Mouse (Mus musculus) CH12.LX (cell line): ENCODE results near the gene Hk1. TPM values are rescaled to one million over a fixed set of nuclear protein-coding genes. Genes with fewer than 3 reads are reported as not detected.

Source experiments
- DNase-seq: peaks from one replicate; pipeline ENCODE4 v3.0.0-alpha.2; 2013; ENCODE audit errors: extremely low read depth
- H3K27ac ChIP-seq: 2 replicates; pipeline ENCODE4 v1.5.1; 2012; ENCODE audit warnings: low read depth, mild to moderate bottlenecking, control low read depth, moderate library complexity; ENCODE audit not compliant: insufficient read depth
- H3K27me3 ChIP-seq: replicated peaks from 2 replicates; pipeline ENCODE3; 2012; ENCODE audit warnings: inconsistent platforms
- H3K36me3 ChIP-seq, 2 experiments: replicated peaks in 1 of 2; 2 replicates each; pipeline versions ENCODE3 to v1.6.1; 2012; ENCODE audit warnings: inconsistent platforms in 1 of 2, low read length in 1 of 2, mild to moderate bottlenecking in 1 of 2, mixed read lengths in 1 of 2, moderate library complexity in 1 of 2; ENCODE audit not compliant: control insufficient read depth in 1 of 2, insufficient read depth in 1 of 2
- H3K4me1 ChIP-seq, 2 experiments: 2 replicates each; pipeline ENCODE4 v1.6.1; 2012; ENCODE audit warnings: inconsistent platforms in 1 of 2, moderate library complexity in 1 of 2; ENCODE audit not compliant: insufficient read depth in 2 of 2, control insufficient read depth in 1 of 2
- H3K4me2 ChIP-seq: 2 replicates; pipeline ENCODE4 v1.6.1; 2012; ENCODE audit warnings: low read depth, mild to moderate bottlenecking, control low read depth; ENCODE audit not compliant: poor library complexity, insufficient read depth, severe bottlenecking
- H3K4me3 ChIP-seq, 3 experiments: fragments of 150-350 bp in 1 of 3; sonication (generic) in 1 of 3; replicated peaks in 1 of 3; 2 replicates each; pipeline versions ENCODE3 to v1.5.1; 2011 to 2012; ENCODE audit warnings: low read depth in 2 of 3, low read length in 2 of 3, mild to moderate bottlenecking in 2 of 3, moderate library complexity in 2 of 3, control low read depth in 1 of 3, improper control_type of control experiment in 1 of 3, inconsistent platforms in 1 of 3, mixed read lengths in 1 of 3; ENCODE audit not compliant: poor library complexity in 1 of 3
- H3K79me2 ChIP-seq: replicated peaks from 2 replicates; pipeline ENCODE4 v1.6.1; 2012; ENCODE audit warnings: mild to moderate bottlenecking, moderate library complexity; ENCODE audit not compliant: control insufficient read depth, poor library complexity, insufficient read depth, severe bottlenecking; ENCODE audit errors: extremely low read depth
- H3K9ac ChIP-seq: 2 replicates; pipeline ENCODE4 v1.6.1; 2012; ENCODE audit warnings: low read depth, mild to moderate bottlenecking, control low read depth, moderate library complexity; ENCODE audit not compliant: insufficient read depth
- H3K9me3 ChIP-seq: replicated peaks from 2 replicates; pipeline ENCODE3; 2012; ENCODE audit warnings: low read length, inconsistent platforms, mixed read lengths
- CTCF ChIP-seq, 2 experiments: IDR thresholded peaks in 1 of 2; conservative IDR thresholded peaks in 1 of 2; 2 replicates each; pipeline ENCODE4 v1.5.1; 2011 to 2012; ENCODE audit warnings: low read depth in 2 of 2, low read length in 2 of 2, improper control_type of control experiment in 1 of 2, inconsistent platforms in 1 of 2, mild to moderate bottlenecking in 1 of 2, moderate library complexity in 1 of 2
- ELF1 ChIP-seq: IDR thresholded peaks from 2 replicates; pipeline ENCODE4 v1.6.1; 2014; ENCODE audit warnings: low read depth, mild to moderate bottlenecking, inconsistent platforms, low read length, improper control_type of control experiment
- ETS1 ChIP-seq: conservative IDR thresholded peaks from 2 replicates; pipeline ENCODE4 v1.6.1; 2012; ENCODE audit warnings: low read depth, mild to moderate bottlenecking, inconsistent platforms, low read length, improper control_type of control experiment, moderate library complexity
- GABPA ChIP-seq: IDR thresholded peaks from 2 replicates; pipeline ENCODE4 v1.6.1; 2012; ENCODE audit warnings: low read depth, low read length, improper control_type of control experiment, inconsistent platforms; ENCODE audit not compliant: insufficient replicate concordance
- KAT2A ChIP-seq: IDR thresholded peaks from 2 replicates; pipeline ENCODE4 v1.6.1; 2012; ENCODE audit warnings: low read length, improper control_type of control experiment, inconsistent platforms; ENCODE audit not compliant: insufficient replicate concordance
- MAFK ChIP-seq: IDR thresholded peaks from 2 replicates; pipeline ENCODE4 v1.6.1; 2011; ENCODE audit warnings: low read length, improper control_type of control experiment; ENCODE audit not compliant: insufficient replicate concordance
- MXI1 ChIP-seq: IDR thresholded peaks from 2 replicates; pipeline ENCODE4 v1.6.1; 2011; ENCODE audit warnings: mild to moderate bottlenecking, low read depth, low read length, improper control_type of control experiment
- NELFE ChIP-seq: IDR thresholded peaks from 2 replicates; pipeline ENCODE4 v1.6.1; 2011; ENCODE audit warnings: low read depth, low read length, improper control_type of control experiment
- NRF1 ChIP-seq: IDR thresholded peaks from 2 replicates; pipeline ENCODE4 v1.6.1; 2014; ENCODE audit warnings: low read depth, mild to moderate bottlenecking, inconsistent platforms, low read length, improper control_type of control experiment, moderate library complexity
- RAD21 ChIP-seq: IDR thresholded peaks from 2 replicates; pipeline ENCODE4 v1.6.1; 2011; ENCODE audit warnings: low read depth, mild to moderate bottlenecking, low read length, improper control_type of control experiment, moderate library complexity
- SMC3 ChIP-seq: IDR thresholded peaks from 2 replicates; pipeline ENCODE4 v1.6.1; 2011; ENCODE audit warnings: low read depth, low read length, improper control_type of control experiment
- USF1 ChIP-seq: IDR thresholded peaks from 2 replicates; pipeline ENCODE4 v1.6.1; 2014; ENCODE audit warnings: low read depth, mild to moderate bottlenecking, inconsistent platforms, low read length, improper control_type of control experiment
- ZC3H11A ChIP-seq: IDR thresholded peaks from 2 replicates; pipeline ENCODE4 v1.6.1; 2012; ENCODE audit warnings: low read depth, mild to moderate bottlenecking, inconsistent platforms, low read length, improper control_type of control experiment
- ZNF384 ChIP-seq: IDR thresholded peaks from 2 replicates; pipeline ENCODE4 v1.6.1; 2012; ENCODE audit warnings: low read depth, low read length, improper control_type of control experiment, inconsistent platforms
- dilution Hi-C: fragments of 300-500 bp; cut with MboI; formaldehyde crosslinking; loops from 2 replicates; pipeline ENCODE4 v1.14.3; 2020; ENCODE audit warnings: low sequenced_read_pairs; ENCODE audit not compliant: extremely low pct_unique_long_range_greater_than_20kb, extremely low pct_ligation_motif_present
- in situ Hi-C: fragments of 300-500 bp; cut with MboI; formaldehyde crosslinking; loops from 3 replicates; pipeline ENCODE4 v1.14.3; 2019; ENCODE audit warnings: low sequenced_read_pairs, low pct_ligation_motif_present, low pct_unique_long_range_greater_than_20kb, mixed read lengths
- polyA plus RNA-seq: library from polyadenylated mRNA; unstranded; fragments of >175 nt; gene quantifications from 2 replicates; pipeline ENCODE4 v1.2.1, GENCODE M21; 2012; ENCODE audit warnings: low read depth; ENCODE audit not compliant: insufficient read length
- total RNA-seq, 2 experiments: library from RNA; depleted of rRNA; stranded (reverse); fragments of 300-350 nt in 1 of 2; fragments of >200 nt in 1 of 2; gene quantifications; 2 replicates each; pipeline ENCODE4 v1.2.3; 2012 to 2014

Gene Hk1
- total and polyA plus RNA-seq, 3 experiments: 9.3 to 30.1 (median 23.4) TPM

DNA sequence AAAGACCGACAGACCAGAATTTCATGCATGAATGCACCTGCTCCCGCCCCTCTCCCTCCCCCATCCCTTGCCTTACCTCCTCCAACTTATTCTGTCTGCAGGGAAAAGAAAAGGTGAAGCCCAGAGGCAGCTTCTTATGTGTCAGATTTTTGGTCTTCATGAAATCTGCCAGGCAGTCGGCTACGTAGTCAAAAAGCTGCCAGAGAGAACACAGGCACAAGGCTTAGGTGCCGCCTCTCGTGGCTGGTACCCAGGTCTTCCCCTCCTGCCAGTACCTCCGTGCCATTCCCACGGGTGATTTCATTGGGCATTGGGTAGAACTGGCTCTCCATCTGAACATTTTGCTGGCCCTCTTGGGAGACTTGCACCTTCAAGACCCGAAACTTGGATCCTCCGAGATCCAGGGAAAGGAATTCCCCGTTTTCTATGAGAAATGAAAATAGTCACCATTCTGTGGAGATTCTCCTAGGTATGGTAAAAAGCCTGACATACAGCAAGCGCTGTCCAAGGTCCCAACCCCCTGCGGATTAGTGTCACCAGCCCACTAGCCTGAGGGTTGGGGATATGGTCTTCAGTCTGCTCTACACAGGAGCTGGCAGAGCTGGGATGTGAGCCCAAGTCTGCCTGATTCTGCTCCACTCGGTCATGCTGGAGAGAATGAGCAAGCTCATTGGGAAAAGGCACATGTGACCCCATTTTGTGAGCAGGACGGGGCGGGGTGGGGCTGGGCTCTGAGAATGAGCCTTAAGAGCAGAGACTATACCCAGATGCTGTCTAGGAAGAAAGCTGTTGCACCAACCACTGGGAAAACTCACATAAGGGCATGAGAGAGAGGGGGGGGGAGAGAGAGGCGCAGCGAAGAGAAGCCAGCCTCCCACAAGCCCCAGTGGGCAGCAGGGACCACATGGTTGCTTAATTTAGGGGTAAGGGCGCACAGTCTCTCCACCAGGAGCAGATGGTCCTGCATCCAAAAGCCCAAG is 32.0 kb upstream of the Hk1 start:
- H3K27me3 ChIP-seq: peaks cover 77% of the 10 kb centered on the region
- no peak for TF ChIP-seq NELFE
- TF ChIP-seq ETS1: no peak
- TF ChIP-seq ZNF384: no peak
- TF ChIP-seq GABPA: no peak
- no peak for TF ChIP-seq CTCF (conservative IDR thresholded peaks at IDR 0.05 in 1 of 2, IDR thresholded peaks at IDR 0.05 in 1 of 2; ENCODE audit: low read depth in 2 of 2, low read length in 2 of 2)
- TF ChIP-seq USF1: no peak
- no peak for TF ChIP-seq MXI1
- TF ChIP-seq MAFK: no peak
- TF ChIP-seq ZC3H11A: no peak
- TF ChIP-seq ELF1: no peak
- TF ChIP-seq KAT2A: no peak
- TF ChIP-seq, all 38 proteins: peak for 0
- H3K9me3 ChIP-seq: no peaks in the 10 kb centered on the region
- H3K27ac ChIP-seq: no peak overlapping the region
- DNase-seq: no peak
- peaks cover 0 to 5% of the 10 kb centered on the region in 2 experiments; a peak in 2 of 4 replicates for H3K4me1 ChIP-seq
- in situ Hi-C loops (no loop called here), dilution Hi-C loops (no loop called here)
- no peak overlapping the region for H3K9ac ChIP-seq
- no peaks in the 10 kb centered on the region for H3K36me3 ChIP-seq
- no peaks in the 10 kb centered on the region for H3K79me2 ChIP-seq
- peak overlapping the region; percentile 10 for H3K4me2 ChIP-seq
- no peak overlapping the region for H3K4me3 ChIP-seq

DNA sequence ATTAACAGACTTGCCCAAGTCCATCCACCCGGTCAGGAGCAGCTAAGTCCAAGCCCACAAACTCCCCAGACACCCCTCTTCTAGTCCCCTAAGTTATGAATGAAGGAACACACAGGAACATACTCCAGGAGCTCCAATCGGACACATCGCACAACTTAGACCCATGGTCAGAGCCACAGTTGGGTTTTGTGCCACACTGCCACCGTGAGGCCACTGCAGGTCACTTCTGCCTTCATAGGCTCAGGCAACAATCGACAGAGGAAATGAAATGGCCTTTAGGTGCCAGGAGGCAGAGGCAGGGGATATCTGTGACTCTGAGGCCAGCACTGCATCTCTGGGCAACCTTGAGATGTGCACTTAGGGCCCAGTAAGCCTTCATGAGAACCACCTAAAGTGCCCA is 31.2 kb upstream of the Hk1 start:
- Histone ChIP-seq H3K36me3 (no peaks in the 10 kb centered on the region), H3K79me2 (no peaks in the 10 kb centered on the region), H3K4me1 (peaks cover 0 to 5% of the 10 kb centered on the region in 2 experiments; a peak in 2 of 4 replicates), H3K9ac (no peak overlapping the region), H3K4me3 (no peak overlapping the region), H3K27ac (no peak overlapping the region), H3K9me3 (no peaks in the 10 kb centered on the region), H3K27me3 (peaks cover 76% of the 10 kb centered on the region), H3K4me2 (peak overlapping the region; percentile 10)
- DNase-seq: peak; percentile 65
- in situ Hi-C loops: no loop called here
- dilution Hi-C loops: no loop called here
- TF ChIP-seq SMC3 (peak; percentile 87), ZC3H11A (peak; percentile 33; the same call in 1 of the 2 replicates), RAD21 (peak; percentile 80), NRF1 (0 out of 2 replicates have a peak, but pooled peaks have one; percentile 2), CTCF (conservative IDR thresholded peaks at IDR 0.05 in 1 of 2, IDR thresholded peaks at IDR 0.05 in 1 of 2; ENCODE audit: low read depth in 2 of 2, low read length in 2 of 2) (peak; percentile 72 to 93), ZNF384 (no peak)
